Mouse (Mus musculus) testis, postnatal 14 days (tissue): Measurements from ENCODE around the gene Olfr282.
"Not testable (repeated sequence)": the region's sequence is repeated elsewhere in the genome, so short reads cannot be mapped to it uniquely, and the experiment has no call there.

Experiments used
- DNase-seq: peaks from one replicate; pipeline ENCODE4 v3.0.0; 2021; ENCODE audit warnings: low spot score

Olfr282 gene

DNA sequence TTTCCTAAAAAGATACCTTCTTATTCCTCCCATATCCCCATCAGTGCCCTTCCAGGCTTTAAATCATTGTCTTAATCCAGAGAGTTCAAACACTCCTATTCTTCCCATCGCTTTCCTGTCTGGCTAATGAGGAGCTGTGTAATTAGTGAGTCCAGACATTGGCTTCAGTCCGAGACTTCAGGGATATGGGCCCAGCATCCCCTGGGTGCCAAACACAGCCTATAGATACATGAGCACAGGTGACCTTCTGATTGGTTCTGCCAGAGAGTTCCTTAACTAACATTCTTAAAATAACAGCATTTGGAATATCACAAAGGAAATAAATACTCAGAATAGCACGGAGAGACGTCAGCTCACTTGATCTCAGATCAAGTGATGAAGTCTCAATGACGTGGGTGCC lies at the start of gene Olfr282:
TSS of gene Olfr282 (plus strand) at position 301 of the 400 bp plus-strand sequence.
- not testable (repeated sequence) for DNase-seq

DNA sequence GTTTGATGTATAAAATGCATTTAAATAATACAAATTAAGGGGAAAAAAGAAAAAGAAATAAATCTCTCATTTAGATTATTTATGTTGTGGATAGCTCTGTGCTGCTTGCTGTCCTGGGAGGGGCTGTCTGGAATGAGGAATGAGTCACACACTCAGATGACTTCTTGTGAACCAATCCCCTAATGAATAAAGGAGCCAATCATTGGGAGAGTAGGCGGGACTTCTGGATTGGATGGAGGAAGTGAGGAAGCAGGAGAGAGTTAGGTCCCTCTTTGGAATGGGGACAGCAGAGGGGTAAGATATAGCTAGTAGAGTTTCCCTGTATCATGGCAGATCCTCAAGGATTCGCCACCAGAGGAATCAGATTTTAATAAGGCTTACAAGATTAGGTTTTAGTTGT lies 43.4 kb upstream of the Olfr282 start:
- no peak for DNase-seq

DNA sequence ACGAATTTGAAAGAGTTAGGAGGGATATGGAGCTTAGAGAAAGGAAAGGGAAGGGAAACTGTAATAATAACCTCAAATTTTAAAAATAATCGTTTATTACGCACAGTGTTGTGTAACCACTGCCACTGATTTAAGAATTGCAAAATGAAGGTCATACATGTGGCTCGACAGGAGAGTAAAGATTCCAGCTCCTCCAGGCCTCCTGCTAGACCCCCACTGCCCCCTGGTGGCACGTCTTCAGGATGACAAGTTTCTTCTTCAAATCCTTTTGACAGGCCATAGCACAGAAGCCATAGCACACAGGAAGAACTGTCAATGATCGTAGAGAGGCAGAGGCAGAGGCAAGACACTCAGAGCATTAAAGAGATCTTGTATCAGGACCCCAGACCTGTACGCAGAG lies 41.2 kb upstream of the Olfr282 start:
- peak; percentile 68 for DNase-seq

DNA sequence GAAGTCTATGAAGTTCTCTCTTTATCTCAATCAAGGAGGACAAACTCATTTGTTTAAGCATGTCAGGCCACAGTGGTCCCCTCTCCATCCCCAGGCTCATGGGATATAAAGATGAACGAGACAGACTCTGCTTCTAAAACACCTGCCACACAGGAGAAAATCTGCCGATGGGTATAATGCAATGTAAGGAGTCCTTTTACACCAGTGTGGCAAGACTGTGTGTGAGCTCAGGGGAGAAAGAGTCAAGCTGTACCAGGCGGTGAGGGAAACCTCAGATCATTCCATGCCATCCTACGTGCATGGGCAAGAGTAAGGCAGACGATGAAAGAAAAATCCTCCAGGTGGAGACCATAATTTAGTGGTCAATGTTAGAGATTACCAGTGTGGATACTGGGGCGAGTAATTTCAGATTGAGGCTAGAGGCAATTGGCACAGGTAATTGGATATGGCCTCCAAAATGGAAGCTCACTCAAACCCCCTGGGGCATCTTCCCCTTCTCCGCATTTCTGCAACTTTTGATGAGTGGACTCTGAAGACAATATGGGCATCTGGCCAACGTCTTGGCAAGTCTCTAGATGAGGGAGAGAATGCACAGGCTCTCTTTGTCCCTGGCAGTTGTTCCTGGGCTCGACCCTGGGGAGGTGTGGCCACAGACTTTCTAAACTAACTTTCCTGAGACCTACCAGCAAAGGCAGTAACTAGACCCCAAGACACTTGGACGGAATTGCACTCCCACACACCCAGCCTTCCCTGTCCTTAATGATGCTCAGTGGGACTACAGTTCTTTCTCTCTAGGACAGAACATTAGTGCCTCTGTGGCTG lies 39.7 kb upstream of the Olfr282 start:
- peak; percentile 80 for DNase-seq

DNA sequence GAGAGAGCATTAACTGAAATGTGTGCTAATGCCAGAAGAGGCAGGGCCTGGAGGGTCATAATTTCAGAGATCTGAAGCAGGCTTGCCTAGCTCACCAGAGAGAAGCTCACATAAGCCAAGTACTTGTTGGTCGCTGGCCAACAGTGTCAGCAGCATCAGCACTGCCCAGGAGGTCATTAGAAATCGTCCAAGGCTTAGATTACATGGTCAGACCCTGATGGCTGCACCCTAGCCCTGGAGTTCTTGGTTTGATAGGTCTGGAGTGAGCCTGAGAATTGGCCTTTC lies 39.2 kb upstream of the Olfr282 start:
- DNase-seq: no peak

DNA sequence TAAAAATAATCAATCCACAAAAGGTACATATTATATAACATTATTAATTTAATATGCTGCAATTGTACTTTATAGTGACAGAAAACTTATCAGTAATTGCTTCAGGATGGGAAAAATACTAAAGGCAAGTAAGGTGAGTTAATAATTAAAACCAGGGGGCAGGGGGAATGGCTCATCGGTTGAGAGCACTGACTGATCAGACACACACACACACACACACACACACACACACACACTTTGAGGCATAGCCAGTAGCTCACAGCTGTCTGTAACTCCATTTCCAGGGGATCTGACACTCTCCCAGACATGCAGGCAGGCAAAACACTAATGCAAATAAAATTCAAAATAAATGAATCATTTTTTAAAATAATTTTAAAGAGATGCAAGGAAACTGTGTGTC lies 33.9 kb upstream of the Olfr282 start:
- DNase-seq: no peak

DNA sequence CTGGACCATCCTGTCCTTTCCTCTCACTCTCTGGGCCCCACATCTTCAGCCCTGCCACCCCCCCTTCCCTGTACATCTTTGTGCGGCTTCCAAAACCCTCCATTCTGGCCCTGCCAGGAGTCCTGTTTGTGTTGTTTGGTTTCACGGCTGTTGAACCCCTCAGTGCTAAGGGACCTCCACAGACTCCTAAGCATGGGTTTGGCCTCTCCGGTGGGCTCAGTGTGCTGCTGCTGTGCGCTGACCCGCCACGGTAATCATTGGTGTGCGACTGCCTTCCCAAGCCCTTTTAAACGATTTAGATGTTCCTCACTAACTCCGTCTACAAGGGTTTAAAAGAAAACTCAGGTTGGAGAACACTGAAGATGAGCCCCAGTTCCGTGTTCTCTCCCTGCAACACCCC lies 28.7 kb upstream of the Olfr282 start:
- DNase-seq: no peak

DNA sequence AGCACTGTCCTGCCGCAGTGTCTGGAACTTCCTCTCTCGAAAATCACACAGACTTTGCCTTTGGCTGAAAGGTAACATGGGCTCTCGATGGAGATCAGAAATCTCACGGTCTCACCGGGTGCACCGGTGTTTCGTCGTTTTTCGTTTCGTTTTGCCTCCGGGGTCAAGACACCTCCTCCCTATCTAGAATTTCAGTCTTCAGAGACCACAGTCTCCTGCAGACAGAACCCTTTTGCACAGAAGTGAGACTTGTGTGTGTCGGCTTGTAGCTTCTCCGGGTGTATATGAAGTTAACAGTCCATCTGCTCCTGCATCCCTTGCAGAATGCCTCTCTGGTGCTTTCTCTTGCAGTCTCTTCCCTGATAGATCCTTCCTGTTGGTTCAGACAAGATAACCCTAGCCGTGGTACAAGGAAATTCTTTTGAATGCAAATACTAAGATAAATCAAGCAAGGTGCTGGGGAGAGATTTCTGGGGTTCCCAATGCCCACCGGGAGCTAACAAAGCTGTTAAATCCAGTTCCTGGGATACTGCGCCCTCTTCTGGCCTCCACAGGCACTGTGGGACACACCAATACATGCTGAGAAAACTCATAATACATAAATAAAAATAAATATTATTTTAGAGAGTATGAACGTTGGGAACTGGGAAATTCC lies 22.5 kb upstream of the Olfr282 start:
- DNase-seq: no peak

DNA sequence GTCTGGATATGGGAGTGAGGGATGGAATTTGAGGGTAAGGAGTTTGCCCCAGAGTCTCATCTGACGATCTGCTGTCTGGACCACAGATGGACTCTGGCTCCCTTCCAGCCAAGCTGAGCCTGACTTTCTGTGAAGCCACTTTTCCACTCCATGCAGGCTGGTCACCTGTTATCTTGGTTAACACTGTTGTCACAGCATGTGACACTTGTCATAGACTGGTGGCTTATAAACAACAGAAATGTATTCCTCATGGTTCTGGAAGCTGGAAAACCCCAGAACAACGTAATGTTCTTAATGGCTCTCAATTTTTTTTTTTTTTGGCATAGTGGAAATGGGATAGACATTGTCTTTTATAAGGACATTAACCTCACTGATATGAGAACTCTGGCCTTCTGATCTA lies 21.4 kb upstream of the Olfr282 start:
- DNase-seq: no peak

DNA sequence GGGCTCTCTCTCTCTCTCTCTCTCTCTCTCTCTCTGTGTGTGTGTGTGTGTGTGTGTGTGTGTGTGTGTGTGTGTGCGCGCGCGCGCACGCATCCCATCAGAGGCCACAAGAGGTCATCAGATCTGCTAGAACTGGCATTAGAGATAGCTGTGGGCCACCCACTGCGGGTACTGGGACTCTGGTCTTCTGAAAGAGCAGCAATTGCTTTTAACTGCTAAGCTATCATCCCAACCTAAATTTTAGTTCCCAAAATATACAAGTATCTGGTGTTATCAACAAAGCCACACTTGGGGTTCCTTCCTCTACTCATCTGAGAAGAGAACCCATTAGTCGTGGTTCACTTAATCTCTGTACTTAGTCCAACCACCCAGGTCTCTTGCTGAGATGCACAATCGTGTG lies 20.8 kb upstream of the Olfr282 start:
- DNase-seq: no peak

DNA sequence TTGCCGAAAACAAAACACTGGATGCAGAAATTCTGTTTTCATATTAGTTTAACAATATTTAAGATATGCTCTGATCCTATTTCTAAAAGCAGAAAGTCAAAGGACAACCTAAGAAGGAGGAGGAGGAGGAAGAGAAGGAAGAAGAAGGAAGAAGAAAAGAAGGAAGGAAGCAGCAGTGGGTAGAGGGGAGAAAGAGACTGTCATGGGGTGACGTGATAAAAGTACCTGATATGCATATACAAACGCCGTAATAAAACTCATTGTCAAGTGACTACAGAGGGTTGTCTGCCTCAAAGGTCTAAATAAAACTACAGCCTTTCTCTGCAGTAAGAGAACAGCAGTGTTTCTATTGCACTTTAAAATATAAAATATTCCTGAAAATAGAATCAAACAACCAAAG lies 15.0 kb upstream of the Olfr282 start:
- no peak for DNase-seq

DNA sequence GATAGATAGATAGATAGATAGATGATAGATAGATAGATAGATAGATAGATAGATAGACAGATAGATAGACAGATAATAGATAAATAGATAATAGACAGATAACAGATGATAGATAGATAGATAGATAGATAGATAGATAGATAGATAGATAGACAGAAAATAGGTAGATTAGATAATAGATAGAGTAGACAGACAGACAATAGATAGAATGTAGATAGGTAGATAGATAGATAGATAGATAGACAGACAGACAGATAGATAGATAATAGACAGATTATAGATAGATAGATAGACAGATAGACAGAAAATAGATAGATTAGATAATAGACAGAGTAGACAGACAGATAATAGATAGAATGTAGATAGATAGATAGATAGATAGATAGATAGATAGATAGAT lies 14.2 kb upstream of the Olfr282 start:
- DNase-seq: not testable (repeated sequence)

DNA sequence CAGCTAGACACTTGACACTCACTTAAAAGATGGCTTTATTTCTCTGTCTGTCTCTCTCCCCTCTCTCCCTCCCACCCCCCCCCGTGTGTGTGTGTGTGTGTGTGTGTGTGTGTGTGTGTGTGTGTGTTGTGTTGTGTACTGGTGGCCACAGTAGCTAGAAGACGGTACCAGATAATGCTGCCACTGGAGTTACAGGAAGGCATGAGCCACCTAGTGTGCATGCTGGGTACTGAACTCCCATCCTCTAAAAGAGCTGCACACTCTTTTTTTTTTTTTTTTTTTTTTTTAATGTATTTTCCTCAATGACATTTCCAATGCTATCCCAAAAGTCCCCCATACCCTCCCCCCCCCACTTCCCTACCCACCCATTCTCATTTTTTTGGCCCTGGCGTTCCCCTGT lies 13.7 kb upstream of the Olfr282 start:
- DNase-seq: not testable (repeated sequence)

DNA sequence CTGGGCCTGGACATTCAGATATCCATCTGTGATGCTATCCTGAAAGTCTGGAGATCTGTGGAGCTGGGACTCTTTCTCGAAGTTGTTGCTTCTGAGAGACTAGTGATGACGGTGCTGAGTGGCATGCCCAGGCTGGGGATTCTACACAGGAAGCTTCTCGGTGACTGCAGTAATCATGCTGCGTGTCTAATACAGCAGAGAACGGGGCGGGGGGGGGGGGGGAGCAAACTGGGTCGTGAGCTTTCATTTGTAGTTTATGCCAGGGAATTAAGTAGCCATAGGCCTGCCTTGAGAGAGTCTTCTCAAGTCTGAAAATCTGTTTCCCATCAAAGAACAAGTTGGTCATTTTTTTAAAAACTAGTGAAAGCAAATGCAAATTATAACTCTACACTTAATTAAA lies 12.9 kb upstream of the Olfr282 start:
- DNase-seq: no peak

DNA sequence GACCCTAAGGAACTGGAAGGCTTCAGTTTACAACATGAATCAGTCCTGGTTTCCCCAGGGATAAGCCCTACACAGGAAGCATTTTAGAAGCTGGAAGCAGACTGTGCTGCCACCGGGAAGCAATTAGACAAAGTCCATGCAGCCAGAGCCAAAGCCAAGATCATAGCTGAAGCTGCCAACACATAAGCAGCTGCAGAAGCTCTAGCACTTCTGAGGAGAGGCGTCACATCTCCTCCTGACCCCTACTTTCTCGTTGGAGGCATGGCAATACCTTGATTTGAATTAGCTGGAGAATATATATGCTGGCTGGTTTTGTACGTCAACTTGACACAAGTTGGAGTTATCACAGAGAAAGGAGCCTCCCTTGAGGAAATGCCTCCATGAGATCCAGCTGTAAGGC lies 10.1 kb upstream of the Olfr282 start:
- no peak for DNase-seq

DNA sequence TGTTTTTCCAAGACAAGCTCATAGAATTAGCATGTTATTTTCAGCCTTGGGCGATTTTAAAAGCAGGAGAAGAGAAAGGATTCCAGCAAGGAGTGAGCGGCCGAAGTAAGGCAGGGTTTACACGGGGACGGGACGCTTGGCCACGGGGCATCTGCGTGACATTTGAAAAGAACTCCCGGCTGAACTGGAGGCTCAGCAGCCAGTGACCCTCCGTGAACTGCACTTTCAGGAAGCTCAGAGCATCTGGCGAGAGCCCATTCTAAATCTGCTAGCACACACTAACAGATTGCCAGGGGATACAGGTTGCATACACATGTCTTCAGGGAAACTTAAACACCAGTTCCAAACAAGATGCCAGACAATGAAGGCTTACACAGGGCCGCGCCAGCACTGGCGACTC lies 6.7 kb upstream of the Olfr282 start:
- DNase-seq: no peak

DNA sequence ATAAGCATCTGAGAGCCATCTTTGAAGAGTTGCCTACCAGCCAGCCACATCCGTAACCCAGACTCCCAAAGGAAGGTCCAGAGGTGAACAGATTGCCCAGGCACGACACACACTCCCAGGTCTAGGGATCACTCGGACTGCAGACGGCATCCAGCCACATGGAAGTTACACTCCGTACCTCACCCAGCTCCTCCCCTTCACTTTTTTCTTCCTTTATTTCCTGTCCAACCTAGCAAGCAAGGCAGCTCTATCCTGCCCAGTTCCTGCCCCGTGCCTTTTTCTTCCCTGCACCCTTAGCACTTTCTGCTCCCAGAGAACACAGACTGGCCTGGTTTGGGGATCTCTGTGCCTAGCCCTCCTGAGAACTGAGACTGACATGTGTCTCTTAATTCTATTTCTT lies 6.3 kb upstream of the Olfr282 start:
- no peak for DNase-seq

DNA sequence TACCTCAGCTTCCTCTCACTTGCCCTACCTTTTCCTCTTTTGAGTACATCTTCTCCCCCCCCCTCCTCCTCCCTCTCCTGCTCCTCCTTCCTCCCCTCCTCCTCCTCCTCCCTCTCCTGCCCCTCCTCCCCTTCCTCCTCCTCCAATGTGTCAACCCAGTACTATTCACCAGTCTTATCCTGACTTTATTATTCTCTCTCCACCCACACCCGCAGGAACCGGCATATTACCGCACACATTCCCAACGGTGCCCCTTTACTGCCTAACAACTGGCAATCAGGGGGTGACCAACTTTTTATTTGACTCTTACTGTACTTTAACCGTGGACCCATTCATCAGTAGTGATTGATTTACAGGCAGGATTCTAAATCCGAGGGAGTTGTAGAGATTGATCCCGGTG lies 5.8 kb upstream of the Olfr282 start:
- no peak for DNase-seq

DNA sequence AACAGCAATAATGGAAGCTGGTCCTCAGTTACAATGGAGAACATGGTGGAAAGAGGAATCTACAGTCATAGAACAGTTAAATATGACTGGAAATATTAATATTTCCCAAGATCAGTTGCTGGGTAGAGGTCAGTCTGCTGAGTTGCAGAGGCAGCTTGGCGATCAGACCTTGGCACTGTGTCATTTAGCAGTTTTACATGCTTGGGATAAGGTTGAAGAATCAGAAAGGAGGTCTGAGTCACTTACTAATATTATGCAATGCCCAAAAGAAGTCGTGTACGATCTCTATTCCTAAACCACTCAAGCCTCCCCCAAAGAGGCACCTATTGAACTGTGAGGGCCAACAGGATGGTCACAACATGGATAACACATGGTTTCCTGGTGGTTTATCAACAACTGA lies 13.5 kb downstream of the Olfr282 start:
- DNase-seq: no peak

DNA sequence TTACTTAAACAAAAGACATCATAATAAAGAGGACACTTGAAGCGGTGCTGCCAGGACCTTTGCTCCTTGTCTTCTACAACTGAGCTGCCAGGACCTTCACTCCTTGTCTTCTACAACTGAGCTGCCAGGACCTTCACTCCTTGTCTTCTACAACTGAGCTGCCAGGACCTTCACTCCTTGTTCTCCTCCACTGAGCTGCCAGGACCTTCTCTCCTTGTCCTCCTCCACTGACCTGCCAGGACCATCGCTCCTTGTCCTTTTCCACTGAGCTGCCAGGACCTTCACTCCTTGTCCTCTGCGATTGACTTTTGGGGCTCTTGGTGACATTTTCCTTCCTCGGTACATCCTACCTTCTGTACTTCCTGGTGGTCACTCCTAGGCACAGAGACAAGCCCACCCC lies 17.5 kb downstream of the Olfr282 start:
- peak; percentile 80 for DNase-seq

DNA sequence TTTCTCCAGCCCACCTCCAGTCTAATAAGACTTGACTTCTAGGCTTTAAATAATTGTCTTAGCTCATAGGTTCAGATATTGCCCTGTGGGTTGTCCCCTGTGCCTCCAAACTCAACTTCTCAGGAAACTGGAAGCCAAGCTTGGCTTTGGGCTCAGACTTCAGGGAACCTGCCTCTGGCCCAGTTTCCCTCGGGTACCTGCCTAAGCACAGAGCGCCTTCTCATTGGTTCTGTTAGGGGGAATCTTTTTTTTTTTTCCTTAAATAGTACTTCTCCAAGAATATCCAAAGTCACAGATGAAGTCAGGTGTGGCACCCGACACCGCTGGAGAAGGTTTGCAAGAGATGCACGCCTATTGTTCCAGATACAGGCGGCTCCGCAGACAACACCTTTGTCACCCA lies 21.3 kb downstream of the Olfr282 start, which contains the start of gene Olfr281:
TSS of gene Olfr281 (plus strand) at position 301 of the 400 bp plus-strand sequence.
- DNase-seq: no peak

DNA sequence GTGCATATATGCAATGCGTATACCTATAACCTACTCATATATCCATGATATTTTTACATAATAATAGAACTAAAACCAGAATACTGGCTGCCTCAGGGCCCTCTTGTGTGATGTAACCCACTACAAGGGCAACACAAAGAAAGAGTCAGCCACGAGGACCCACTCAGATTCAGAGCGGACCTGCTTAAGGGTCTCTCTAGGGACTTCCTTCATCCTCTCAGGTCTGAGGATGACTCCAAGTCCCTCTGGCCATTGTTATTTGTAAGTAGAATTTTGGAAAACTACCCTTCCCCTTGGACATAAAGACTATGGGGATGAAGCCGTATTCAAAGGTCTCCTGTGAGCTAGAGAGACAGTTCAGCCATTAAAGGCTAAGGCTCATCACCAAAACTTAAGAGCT lies 38.6 kb downstream of the Olfr282 start, which contains the start of gene OR5BS1P:
TSS of gene OR5BS1P (plus strand) at position 301 of the 400 bp plus-strand sequence.
- no peak for DNase-seq

DNA sequence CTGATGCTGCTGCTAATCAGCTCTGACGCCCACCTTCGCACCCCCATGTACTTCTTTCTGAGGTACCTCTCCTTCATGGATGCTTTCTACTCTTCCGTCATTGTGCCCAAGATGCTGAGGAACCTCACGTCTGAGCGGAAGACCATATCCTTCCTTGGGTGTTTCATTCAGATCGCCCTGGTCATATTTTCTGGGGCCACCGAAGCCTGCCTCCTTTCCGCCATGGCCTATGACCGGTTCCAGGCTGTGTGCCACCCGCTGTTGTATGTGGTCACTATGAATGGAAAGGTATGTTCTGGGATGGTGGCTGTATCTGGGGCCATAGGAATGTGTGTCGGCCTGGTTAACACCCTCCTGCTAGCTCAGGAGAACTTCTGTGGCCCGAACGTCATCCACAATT lies 40.5 kb downstream of the Olfr282 start:
- DNase-seq: no peak

DNA sequence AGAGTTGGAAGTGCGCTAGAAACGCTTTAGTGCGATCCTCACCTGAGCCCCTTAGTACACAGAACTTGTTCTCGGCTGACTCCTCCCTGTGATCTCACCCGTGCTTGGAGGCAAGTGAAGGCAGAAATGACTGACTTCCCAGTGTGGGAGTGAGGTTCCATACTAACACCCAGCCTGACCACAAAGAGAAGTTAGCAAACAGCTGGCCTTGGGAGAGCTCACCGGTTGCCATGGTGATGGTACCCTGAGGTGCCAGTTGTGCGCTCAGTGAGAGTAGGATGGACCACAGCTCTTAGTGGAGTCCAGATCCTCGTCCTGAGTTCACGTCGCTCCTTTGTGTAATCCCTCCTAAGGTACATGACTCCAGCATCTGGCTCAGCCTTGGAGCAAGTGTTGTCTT lies 43.9 kb downstream of the Olfr282 start:
- no peak for DNase-seq
